ENCODE assay signal across 9 mouse cellular contexts in genomic region chr9:25212309-25213163, GRCm38 (mm10). TPM values are rescaled to one million over a fixed set of nuclear protein-coding genes. Genes with fewer than 3 reads are reported as not detected.
DNase-seq lines count a peak whose midpoint lies in the region; ATAC-seq lines count a peak whose summit lies in the region.
"Had no signal": no experiment of that assay in that cellular context is flagged by ENCODE, and none has a peak within 500 bp of the region (broad histone marks: within the 10 kb centered on the region; RNA-seq: fewer than 3 reads in every experiment).

No protein-coding gene starts in this region.

- no peaks in the 10 kb centered on the region; the same call in 1 of the 2 replicates for H3K9me3 ChIP-seq in lung, embryonic 16.5 days (ENCODE audit: control insufficient read depth, low read length)
- no peaks in the 10 kb centered on the region for H3K9me3 ChIP-seq in heart, embryonic 11.5 days (replicated peaks; ENCODE audit: control insufficient read depth, low read length)
- no peaks in the 10 kb centered on the region for H3K9me3 ChIP-seq in stomach, embryonic 16.5 days (replicated peaks; ENCODE audit: control insufficient read depth, low read length)

- no peak for DNase-seq in lung, adult 18-20 months
- DNase-seq in kidney, postnatal 36 days = peak; percentile 10 to 23
- DNase-seq in gastrocnemius, postnatal 25 days = no peak
- DNase-seq in left cerebral cortex, postnatal 4 days = no peak
- no peak for DNase-seq in frontal cortex, adult 2 months (ENCODE audit: extremely low spot score in 1 of 2, low spot score in 1 of 2)

- no peak overlapping the region for H3K9ac ChIP-seq in lung, embryonic 16.5 days (ENCODE audit: low read length)
- no peak overlapping the region for H3K9ac ChIP-seq in heart, embryonic 11.5 days (ENCODE audit: low read depth, low read length)
- no peak overlapping the region for H3K9ac ChIP-seq in stomach, embryonic 16.5 days (ENCODE audit: low read length)

- H3K36me3 ChIP-seq in lung, embryonic 16.5 days (ENCODE audit: control insufficient read depth, insufficient read depth, low read length) = no peaks in the 10 kb centered on the region
- H3K36me3 ChIP-seq in heart, embryonic 11.5 days (ENCODE audit: control insufficient read depth, insufficient read depth, low read length) = no peaks in the 10 kb centered on the region
- no peaks in the 10 kb centered on the region for H3K36me3 ChIP-seq in stomach, embryonic 16.5 days (ENCODE audit: control insufficient read depth, insufficient read depth, low read length)

- peak overlapping the region; percentile 73 for H3K27ac ChIP-seq in lung, embryonic 16.5 days (ENCODE audit: low read length)
- peak overlapping the region; percentile 41 for H3K27ac ChIP-seq in heart, embryonic 11.5 days (ENCODE audit: low read depth, low read length)
- H3K27ac ChIP-seq in stomach, embryonic 16.5 days (ENCODE audit: low read length) = peak overlapping the region; percentile 80

- ATAC-seq in lung, embryonic 16.5 days (ENCODE audit: low read depth) = peak; percentile 91
- no peak for ATAC-seq in heart, embryonic 11.5 days (replicated peaks; ENCODE audit: insufficient number of reproducible peaks, low FRiP score, low TSS enrichment)
- ATAC-seq in stomach, embryonic 16.5 days (ENCODE audit: insufficient read depth, low FRiP score) = peak; percentile 91
- ATAC-seq: Patski had no signal

- H3K27me3 ChIP-seq in lung, embryonic 16.5 days (ENCODE audit: control insufficient read depth, insufficient read depth, low read depth, low read length) = no peaks in the 10 kb centered on the region
- no peaks in the 10 kb centered on the region for H3K27me3 ChIP-seq in heart, embryonic 11.5 days (ENCODE audit: control insufficient read depth, insufficient read depth, low read length)
- H3K27me3 ChIP-seq in stomach, embryonic 16.5 days (ENCODE audit: control insufficient read depth, insufficient read depth, low read length) = no peaks in the 10 kb centered on the region
- H3K27me3 ChIP-seq: Patski had no signal

- WGBS in lung, embryonic 16.5 days = 39% methylated on average over 9 of the region's 9 CpGs
- WGBS in heart, embryonic 11.5 days (ENCODE audit: insufficient replicate concordance) = 55% methylated on average over 9 of the region's 9 CpGs
- WGBS in stomach, embryonic 16.5 days = 46% methylated on average over 9 of the region's 9 CpGs

- peaks cover 10% of the 10 kb centered on the region for H3K4me1 ChIP-seq in lung, embryonic 16.5 days (replicated peaks; ENCODE audit: control insufficient read depth, insufficient read depth, low read length)
- peaks cover 16% of the 10 kb centered on the region for H3K4me1 ChIP-seq in heart, embryonic 11.5 days (ENCODE audit: control insufficient read depth, insufficient read depth, low read length)
- peaks cover 5% of the 10 kb centered on the region; the same call in 1 of the 2 replicates for H3K4me1 ChIP-seq in stomach, embryonic 16.5 days (ENCODE audit: control insufficient read depth, insufficient read depth, low read length)

- no peak overlapping the region for H3K4me2 ChIP-seq in lung, embryonic 16.5 days (ENCODE audit: low read depth, low read length)
- no peak overlapping the region for H3K4me2 ChIP-seq in heart, embryonic 11.5 days
- H3K4me2 ChIP-seq in stomach, embryonic 16.5 days (ENCODE audit: low read depth, low read length) = no peak overlapping the region

- intact Hi-C loops in left cerebral cortex, postnatal 4 days (cut with DNase I) = no loop called here

- H3K4me3 ChIP-seq in lung, embryonic 16.5 days (ENCODE audit: low read length) = no peak overlapping the region
- H3K4me3 ChIP-seq in heart, embryonic 11.5 days (ENCODE audit: low read depth, low read length) = no peak overlapping the region
- no peak overlapping the region for H3K4me3 ChIP-seq in stomach, embryonic 16.5 days (replicated peaks; ENCODE audit: low read length)

RNA-seq across cellular contexts. Expression of gene Sept7, which starts 39.7 kb away (rescaled TPM):
- polyA plus RNA-seq in lung, embryonic 16.5 days (2015; fragmentation: Nextera tagmentation; extraction: Ambion mirVana) = 302 and 327 TPM in 2 replicates
- 284 and 324 TPM in 2 replicates for polyA plus RNA-seq in heart, embryonic 11.5 days (2014; fragmentation: Nextera tagmentation; extraction: Ambion mirVana)
- polyA plus RNA-seq in stomach, embryonic 16.5 days (2015; fragmentation: Nextera tagmentation; extraction: Ambion mirVana) = 251 and 266 TPM in 2 replicates
- total RNA-seq in gastrocnemius, postnatal 25 days (2021) = 10 to 100 TPM; 70.1 to 71.5 TPM
- 100 to 1,000 TPM; 219 to 231 TPM for total RNA-seq in left cerebral cortex, postnatal 4 days (2021)
- 244 and 267 TPM in 2 replicates for polyA plus RNA-seq in frontal cortex, adult 2 months (2012; rRNA removed)

Comparison
In these comparisons a context has a peak if more than half of its experiments do, and no peak if none do; other contexts are left out.
1. DNase-seq: peak in kidney, postnatal 36 days (2 of 2); none in lung, adult 18-20 months (0 of 2), gastrocnemius, postnatal 25 days (single experiment), left cerebral cortex, postnatal 4 days (single experiment) and frontal cortex, adult 2 months (0 of 2).
2. Peak in every context shown above with its lines, with median percentiles within 50 percentile points of each other: H3K27ac ChIP-seq.